Mouse (Mus musculus): ENCODE data around the gene Gm10600.
"Not testable (repeated sequence)": the region's sequence is repeated elsewhere in the genome, so short reads cannot be mapped to it uniquely, and the experiment has no call there.

The Gm10600 gene

GRCm38 (mm10) chr4:42240339-42240738 lies at the start of gene Gm10600:
Gene Gm10600 (plus strand): TSS chr4:42240639.
- H3K4me3 ChIP-seq (replicated peaks; ENCODE audit: low read length); H3K4me1 ChIP-seq (replicated peaks; ENCODE audit: low read depth, low read length); H3K36me3 ChIP-seq (ENCODE audit: insufficient read depth, low read length); H3K9me3 ChIP-seq (ENCODE audit: low read length); H3K27me3 ChIP-seq (ENCODE audit: insufficient read depth, low read length): not testable (repeated sequence)

- H3K4me1 ChIP-seq (replicated peaks; ENCODE audit: low read depth, low read length); H3K36me3 ChIP-seq (ENCODE audit: insufficient read depth, low read length); H3K9me3 ChIP-seq (ENCODE audit: low read length); H3K27me3 ChIP-seq (ENCODE audit: insufficient read depth, low read length); H3K4me3 ChIP-seq (replicated peaks; ENCODE audit: low read length): not testable (repeated sequence)
Observed at GRCm38 (mm10) chr4:42255467-42255866, 15.0 kb downstream of the Gm10600 start, which contains the start of gene Ccl21b. Gene Ccl21b (plus strand): TSS chr4:42255767.
